Mouse (Mus musculus): ENCODE results near the gene Dusp3. TPM values are rescaled to one million over a fixed set of nuclear protein-coding genes. Genes with fewer than 3 reads are reported as not detected.

Dusp3 gene
- polyA plus RNA-seq, 1 experiment, result 13.3 TPM

DNA sequence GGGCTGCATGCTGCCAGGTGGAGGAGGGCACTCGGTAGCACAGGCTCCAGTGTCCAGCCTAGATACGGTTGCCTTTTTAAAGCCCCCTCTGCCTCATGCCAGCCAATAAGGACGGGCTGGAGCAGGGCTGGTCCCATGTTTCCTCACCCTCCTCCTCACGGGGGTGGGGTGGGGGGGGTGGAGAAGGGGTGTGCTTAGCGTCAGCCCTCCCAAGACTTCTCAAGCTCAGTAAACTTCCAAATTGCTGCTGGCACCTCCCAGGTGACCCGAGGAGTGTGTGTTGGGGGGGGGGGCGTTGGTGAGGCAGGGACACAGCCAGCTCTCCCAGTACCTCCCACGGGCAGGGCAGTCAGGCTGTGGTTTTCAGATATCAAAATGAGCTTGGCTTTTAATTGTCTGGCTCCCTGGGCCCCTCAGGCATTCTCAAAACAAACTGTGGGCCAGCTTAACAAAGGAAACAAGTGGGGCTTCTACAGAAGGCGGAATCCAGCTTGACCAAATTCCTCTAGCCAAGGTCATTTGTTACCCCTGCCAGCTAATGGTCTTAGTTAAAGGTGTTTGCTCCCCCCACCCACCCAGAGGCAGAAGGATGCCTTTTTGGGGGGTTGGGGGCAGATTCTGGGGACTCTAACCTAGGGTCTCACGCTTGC lies 19.7 kb downstream of the Dusp3 start, which contains the start of gene Sost:
Gene Sost (minus strand): TSS at position 51 of the 650 bp plus-strand sequence.
- H3K4me1 ChIP-seq (ENCODE audit: control insufficient read depth, insufficient read depth, low read length), result peaks cover 2% of the 10 kb centered on the region
- no peak within 1 kb of the TSS for H3K4me3 ChIP-seq (ENCODE audit: low read depth, low read length)
- no peaks in the 10 kb centered on the region for H3K36me3 ChIP-seq (ENCODE audit: control insufficient read depth, insufficient read depth, low read length, poor library complexity, severe bottlenecking)
- TF ChIP-seq EP300 (IDR thresholded peaks at IDR 0.05; ENCODE audit: insufficient read depth, low read depth, low read length) (no peak), POLR2A (IDR thresholded peaks at IDR 0.05; ENCODE audit: insufficient read depth, low read length) (no peak), CTCF (IDR thresholded peaks at IDR 0.05; ENCODE audit: low read depth, low read length) (no peak)
- no peak within 1 kb of the TSS for H3K27ac ChIP-seq (ENCODE audit: insufficient read depth, low read length)
- no peak within 1 kb of the TSS for H3K9ac ChIP-seq (ENCODE audit: low read depth, poor library complexity, severe bottlenecking)
- no peaks in the 10 kb centered on the region for H3K9me3 ChIP-seq (replicated peaks; ENCODE audit: control insufficient read depth, insufficient read depth, low read length, poor library complexity, severe bottlenecking)
- peaks cover 9% of the 10 kb centered on the region; the same call in 1 of the 2 replicates for H3K27me3 ChIP-seq (ENCODE audit: control insufficient read depth, insufficient read depth, low read length, poor library complexity, severe bottlenecking)

DNA sequence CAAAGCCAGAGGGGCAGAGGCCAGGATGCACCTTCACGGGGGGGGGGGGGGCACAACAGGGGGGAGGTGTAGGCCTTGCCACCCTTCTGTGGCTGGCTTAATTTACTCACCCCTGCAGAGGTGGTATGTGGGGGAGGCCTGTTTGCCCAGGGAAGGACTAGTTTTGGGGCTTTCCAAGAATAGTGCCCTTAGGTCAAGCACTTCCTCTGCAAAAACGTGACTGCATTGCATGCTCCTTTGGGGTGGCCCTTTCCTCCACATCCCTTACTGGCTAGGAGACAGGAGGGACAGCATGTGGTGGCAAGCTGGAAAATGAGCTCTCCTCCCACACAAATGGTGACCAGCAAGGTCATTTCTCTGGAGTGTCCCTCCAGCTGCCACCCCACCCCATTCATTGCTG lies 21.3 kb downstream of the Dusp3 start:
- TF ChIP-seq EP300 (IDR thresholded peaks at IDR 0.05; ENCODE audit: insufficient read depth, low read depth, low read length), result no peak
- TF ChIP-seq POLR2A (IDR thresholded peaks at IDR 0.05; ENCODE audit: insufficient read depth, low read length), result no peak
- no peak for TF ChIP-seq CTCF (IDR thresholded peaks at IDR 0.05; ENCODE audit: low read depth, low read length)
- Histone ChIP-seq H3K9ac (ENCODE audit: low read depth, poor library complexity, severe bottlenecking) (no peak overlapping the region), H3K9me3 (replicated peaks; ENCODE audit: control insufficient read depth, insufficient read depth, low read length, poor library complexity, severe bottlenecking) (no peaks in the 10 kb centered on the region), H3K36me3 (ENCODE audit: control insufficient read depth, insufficient read depth, low read length, poor library complexity, severe bottlenecking) (no peaks in the 10 kb centered on the region), H3K27me3 (ENCODE audit: control insufficient read depth, insufficient read depth, low read length, poor library complexity, severe bottlenecking) (peaks cover 9% of the 10 kb centered on the region; the same call in 1 of the 2 replicates), H3K27ac (ENCODE audit: insufficient read depth, low read length) (no peak overlapping the region), H3K4me3 (ENCODE audit: low read depth, low read length) (no peak overlapping the region), H3K4me1 (ENCODE audit: control insufficient read depth, insufficient read depth, low read length) (peaks cover 2% of the 10 kb centered on the region)

DNA sequence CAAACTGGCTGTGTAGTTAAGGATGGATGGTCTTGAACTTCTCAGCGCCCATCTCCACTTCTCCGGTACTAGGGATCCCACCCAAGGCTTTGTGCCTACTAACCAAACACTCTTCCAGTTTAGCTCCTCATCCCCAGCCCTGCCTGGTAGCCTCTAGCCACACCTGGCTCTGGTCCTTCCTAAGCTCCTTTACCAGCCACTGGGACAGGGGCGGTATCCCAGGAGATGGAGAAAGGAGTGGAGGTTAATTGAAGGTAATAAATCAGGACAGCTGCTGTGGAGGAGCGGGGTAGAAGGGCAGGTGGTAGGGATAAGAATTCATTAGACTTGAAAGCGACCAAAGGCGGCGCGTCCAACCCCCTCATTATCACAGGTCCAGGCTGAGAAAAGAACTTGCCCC lies 22.2 kb downstream of the Dusp3 start:
- Histone ChIP-seq H3K36me3 (ENCODE audit: control insufficient read depth, insufficient read depth, low read length, poor library complexity, severe bottlenecking) (no peaks in the 10 kb centered on the region), H3K27me3 (ENCODE audit: control insufficient read depth, insufficient read depth, low read length, poor library complexity, severe bottlenecking) (peaks cover 9% of the 10 kb centered on the region; the same call in 1 of the 2 replicates), H3K4me3 (ENCODE audit: low read depth, low read length) (0 out of 2 replicates have a peak overlapping the region, but pooled peaks have one; percentile 11), H3K27ac (ENCODE audit: insufficient read depth, low read length) (no peak overlapping the region), H3K4me1 (ENCODE audit: control insufficient read depth, insufficient read depth, low read length) (peaks cover 2% of the 10 kb centered on the region), H3K9me3 (replicated peaks; ENCODE audit: control insufficient read depth, insufficient read depth, low read length, poor library complexity, severe bottlenecking) (no peaks in the 10 kb centered on the region), H3K9ac (ENCODE audit: low read depth, poor library complexity, severe bottlenecking) (no peak overlapping the region)
- TF ChIP-seq EP300 (IDR thresholded peaks at IDR 0.05; ENCODE audit: insufficient read depth, low read depth, low read length), result no peak
- no peak for TF ChIP-seq POLR2A (IDR thresholded peaks at IDR 0.05; ENCODE audit: insufficient read depth, low read length)
- TF ChIP-seq CTCF (IDR thresholded peaks at IDR 0.05; ENCODE audit: low read depth, low read length), result no peak

DNA sequence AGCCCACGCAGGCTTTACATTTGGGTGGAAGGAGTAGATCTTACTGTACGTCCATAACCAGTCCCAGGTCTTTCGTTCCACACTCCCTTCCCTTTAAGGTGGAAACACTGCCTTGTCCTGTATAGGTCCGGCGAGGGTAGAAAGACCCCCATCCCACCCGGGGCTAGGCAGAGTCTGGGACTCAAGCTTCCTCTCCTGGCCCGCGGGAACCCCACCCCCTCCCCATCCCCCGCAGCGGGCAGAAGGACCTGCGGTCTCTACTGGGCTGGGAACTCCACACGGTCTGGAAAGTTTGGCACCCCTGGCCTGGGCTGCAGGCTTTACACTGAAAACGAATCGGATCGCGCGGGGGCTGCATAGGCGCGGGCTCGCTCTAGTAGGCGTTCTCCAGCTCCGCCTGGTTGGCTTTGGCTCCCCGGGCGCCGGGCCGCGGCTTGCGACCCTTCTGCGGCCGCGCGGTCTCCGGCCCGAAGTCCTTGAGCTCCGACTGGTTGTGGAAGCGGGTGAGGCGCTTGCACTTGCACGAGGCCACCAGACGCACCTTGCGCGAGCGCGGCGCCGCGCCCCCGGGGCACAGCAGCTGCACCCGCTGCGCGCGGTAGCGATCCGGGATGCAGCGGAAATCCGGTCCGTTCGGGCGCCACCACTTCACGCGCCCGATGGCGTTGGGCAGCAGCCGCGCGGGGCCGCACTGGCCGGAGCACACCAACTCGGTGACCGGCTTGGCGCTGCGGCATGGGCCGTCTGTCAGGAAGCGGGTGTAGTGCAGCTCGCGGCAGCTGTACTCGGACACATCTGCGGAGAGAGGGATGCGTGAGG lies 23.1 kb downstream of the Dusp3 start:
- no peak for TF ChIP-seq EP300 (IDR thresholded peaks at IDR 0.05; ENCODE audit: insufficient read depth, low read depth, low read length)
- no peak for TF ChIP-seq CTCF (IDR thresholded peaks at IDR 0.05; ENCODE audit: low read depth, low read length)
- TF ChIP-seq POLR2A (IDR thresholded peaks at IDR 0.05; ENCODE audit: insufficient read depth, low read length), result no peak
- no peaks in the 10 kb centered on the region for H3K9me3 ChIP-seq (replicated peaks; ENCODE audit: control insufficient read depth, insufficient read depth, low read length, poor library complexity, severe bottlenecking)
- H3K4me1 ChIP-seq (ENCODE audit: control insufficient read depth, insufficient read depth, low read length), result peaks cover 2% of the 10 kb centered on the region
- no peaks in the 10 kb centered on the region for H3K36me3 ChIP-seq (ENCODE audit: control insufficient read depth, insufficient read depth, low read length, poor library complexity, severe bottlenecking)
- H3K27ac ChIP-seq (ENCODE audit: insufficient read depth, low read length), result no peak overlapping the region
- H3K27me3 ChIP-seq (ENCODE audit: control insufficient read depth, insufficient read depth, low read length, poor library complexity, severe bottlenecking), result peaks cover 9% of the 10 kb centered on the region; the same call in 1 of the 2 replicates
- peak overlapping the region; percentile 53 for H3K4me3 ChIP-seq (ENCODE audit: low read depth, low read length)
- H3K9ac ChIP-seq (ENCODE audit: low read depth, poor library complexity, severe bottlenecking), result peak overlapping the region; percentile 72

DNA sequence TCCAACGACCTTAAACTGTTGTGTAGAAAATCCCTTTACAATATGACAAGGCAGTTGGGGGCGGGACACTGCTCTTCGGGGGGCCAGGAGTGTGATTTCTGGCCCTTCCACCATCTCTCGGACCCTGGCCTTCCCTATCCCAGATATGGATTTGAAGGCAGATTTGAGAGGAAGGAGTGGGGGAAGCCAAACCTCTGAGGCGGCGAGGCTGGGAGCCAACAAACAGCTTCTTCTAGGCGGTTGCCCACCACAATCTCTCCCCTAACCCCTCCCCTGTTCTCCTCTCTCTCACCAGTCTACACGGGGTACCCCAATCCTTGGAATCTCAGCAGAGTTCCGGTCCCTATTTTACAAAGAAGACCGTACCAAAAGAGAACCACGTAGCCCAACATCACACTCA lies 23.8 kb downstream of the Dusp3 start:
- Histone ChIP-seq H3K27ac (ENCODE audit: insufficient read depth, low read length) (no peak overlapping the region), H3K9ac (ENCODE audit: low read depth, poor library complexity, severe bottlenecking) (peak overlapping the region; percentile 72), H3K4me3 (ENCODE audit: low read depth, low read length) (peak overlapping the region; percentile 53)

More for the DNA sequence above, 23.8 kb downstream of the Dusp3 start:
- no peak for TF ChIP-seq EP300 (IDR thresholded peaks at IDR 0.05; ENCODE audit: insufficient read depth, low read depth, low read length)
- no peak for TF ChIP-seq POLR2A (IDR thresholded peaks at IDR 0.05; ENCODE audit: insufficient read depth, low read length)
- TF ChIP-seq CTCF (IDR thresholded peaks at IDR 0.05; ENCODE audit: low read depth, low read length), result no peak
- Histone ChIP-seq H3K27me3 (ENCODE audit: control insufficient read depth, insufficient read depth, low read length, poor library complexity, severe bottlenecking) (peaks cover 9% of the 10 kb centered on the region; the same call in 1 of the 2 replicates), H3K4me1 (ENCODE audit: control insufficient read depth, insufficient read depth, low read length) (no peaks in the 10 kb centered on the region), H3K36me3 (ENCODE audit: control insufficient read depth, insufficient read depth, low read length, poor library complexity, severe bottlenecking) (no peaks in the 10 kb centered on the region), H3K9me3 (replicated peaks; ENCODE audit: control insufficient read depth, insufficient read depth, low read length, poor library complexity, severe bottlenecking) (no peaks in the 10 kb centered on the region)
